Mouse (Mus musculus) stomach, embryonic 14.5 days (tissue): ENCODE measurements around the gene Rxrb. TPM values are rescaled to one million over a fixed set of nuclear protein-coding genes. Genes with fewer than 3 reads are reported as not detected.

Experiments
- ATAC-seq: fragments of 200-750 bp; cut with Nextera tagmentation; 2 replicates; pipeline ENCODE4 v1.8.0; 2017; ENCODE audit warnings: low read depth, moderate TSS enrichment; ENCODE audit not compliant: insufficient number of reproducible peaks, insufficient read depth, low FRiP score
- H3K27ac ChIP-seq: fragments of 300-500 bp; sonication (generic); 2 replicates; pipeline ENCODE4 v1.5.1; 2014; ENCODE audit warnings: mild to moderate bottlenecking, low read length, moderate library complexity, mixed read lengths
- H3K27me3 ChIP-seq: fragments of 300-500 bp; sonication (generic); 2 replicates; pipeline ENCODE4 v1.6.1; 2014; ENCODE audit warnings: low read length, control low read depth, mixed read lengths; ENCODE audit not compliant: control insufficient read depth, insufficient read depth
- H3K36me3 ChIP-seq: fragments of 300-500 bp; sonication (generic); 2 replicates; pipeline ENCODE4 v1.6.1; 2014; ENCODE audit warnings: mild to moderate bottlenecking, control low read depth, low read length, moderate library complexity, mixed read lengths; ENCODE audit not compliant: control insufficient read depth, insufficient read depth
- H3K4me1 ChIP-seq: fragments of 300-500 bp; sonication (generic); 2 replicates; pipeline ENCODE4 v1.6.1; 2014; ENCODE audit warnings: low read length, control low read depth, mixed read lengths; ENCODE audit not compliant: control insufficient read depth, insufficient read depth
- H3K4me2 ChIP-seq: fragments of 300-500 bp; sonication (generic); replicated peaks from 2 replicates; pipeline ENCODE4 v1.6.1; 2014; ENCODE audit warnings: low read depth, low read length, control low read depth
- H3K4me3 ChIP-seq: fragments of 300-500 bp; sonication (generic); 2 replicates; pipeline ENCODE4 v1.5.1; 2014; ENCODE audit warnings: low read depth, low read length, control low read depth
- H3K9ac ChIP-seq: fragments of 300-500 bp; sonication (generic); replicated peaks from 2 replicates; pipeline ENCODE4 v1.6.1; 2014; ENCODE audit warnings: low read depth, mild to moderate bottlenecking, control low read depth, low read length, moderate library complexity, mixed read lengths
- H3K9me3 ChIP-seq: fragments of 300-500 bp; sonication (generic); 2 replicates; pipeline ENCODE4 v1.6.1; 2016; ENCODE audit warnings: low read depth, low read length, control low read depth; ENCODE audit not compliant: control insufficient read depth
- WGBS: fragments of 180-500 bp; shearing (Covaris S2); extraction: QIAGEN DNeasy Blood & Tissue Kit; methylation state at CpG from one replicate; pipeline ENCODE4 v1.1.7; 2014; 5-methylcytosine and 5-hydroxymethylcytosine counted together
- microRNA counts: library from miRNA; unstranded; fragments of <30 nt; microRNA quantifications from one replicate; lab custom pipeline; 2016
- microRNA-seq: library from miRNA; unstranded; fragments of <30 nt; microRNA quantifications from one replicate; pipeline ENCODE4, GENCODE M21; 2016
- polyA plus RNA-seq: library from polyadenylated mRNA; unstranded; fragments of >200 nt; fragmentation: Nextera tagmentation; extraction: Ambion mirVana; gene quantifications from 2 replicates; pipeline ENCODE4 v1.2.1, GENCODE M21; 2014

Gene Rxrb
- polyA plus RNA-seq, 1 experiment from 2014 or later, result 21.7 TPM

DNA sequence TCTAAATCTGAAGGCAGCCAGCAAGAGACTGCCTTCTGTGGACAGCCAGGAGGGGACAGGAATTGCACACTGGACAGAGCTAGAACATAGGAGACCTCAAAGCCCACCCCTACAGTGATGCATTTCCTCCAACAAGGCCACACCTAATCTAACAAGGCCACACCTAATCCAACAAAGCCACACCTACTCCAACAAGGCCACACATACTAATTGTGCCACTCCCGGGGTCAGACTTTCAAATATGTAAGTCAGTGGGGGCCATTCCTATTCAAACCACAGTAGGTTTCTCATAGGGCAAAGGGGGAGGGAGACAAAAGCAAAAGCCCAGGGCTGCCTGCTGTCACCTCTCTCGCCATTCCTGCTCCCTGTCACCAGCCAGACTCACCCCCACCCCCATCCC, 55.8 kb downstream of the Rxrb start:
- no peak for ATAC-seq
- H3K27ac ChIP-seq, result no peak overlapping the region
- no peak overlapping the region for H3K9ac ChIP-seq
- WGBS, result 36% methylated on average over 2 of the region's 2 CpGs
- no peak overlapping the region for H3K4me2 ChIP-seq
- H3K36me3 ChIP-seq, result no peaks in the 10 kb centered on the region
- no peaks in the 10 kb centered on the region for H3K9me3 ChIP-seq
- H3K27me3 ChIP-seq, result no peaks in the 10 kb centered on the region
- H3K4me1 ChIP-seq, result no peaks in the 10 kb centered on the region
- no peak overlapping the region for H3K4me3 ChIP-seq

MicroRNAs encoded within 50 kb of the gene (microRNA counts, 519-probe panel; counts per million panel counts)
- not detected for microRNA mmu-miR-219 (lab: Ali Mortazavi, UCI)

Small RNA genes lying within 50 kb of the gene (microRNA-seq; reads per million reads assigned to microRNA genes)
- gene Mir219a-1 (not detected), gene Mir219c (not detected)

Other genes with a start within 250 kb of the Rxrb start
- gene Angptl4, start 250.0 kb upstream of the Rxrb start, polyA plus RNA-seq, result 22.5 and 25.1 TPM in 2 replicates
- gene Kank3, start 221.3 kb upstream of the Rxrb start, polyA plus RNA-seq, result 32.5 and 33.5 TPM in 2 replicates
- gene Rps28, start 207.2 kb upstream of the Rxrb start, polyA plus RNA-seq, result 1,306 and 1,470 TPM in 2 replicates
- 471 and 592 TPM in 2 replicates for gene Ndufa7, start 207.2 kb upstream of the Rxrb start, polyA plus RNA-seq
- 75.6 and 79.6 TPM in 2 replicates for gene Cd320, start 188.7 kb upstream of the Rxrb start, polyA plus RNA-seq
- gene Gm7029, start 158.0 kb upstream of the Rxrb start, polyA plus RNA-seq, result not detected in 2 replicates
- 6.8 TPM in 2 replicates for gene Kifc1, start 141.2 kb upstream of the Rxrb start, polyA plus RNA-seq
- gene Platr17, start 126.7 kb upstream of the Rxrb start, polyA plus RNA-seq, result 0.54 and 1.00 TPM in 2 replicates
- 39.2 and 44.6 TPM in 2 replicates for gene Daxx, start 122.4 kb upstream of the Rxrb start, polyA plus RNA-seq
- gene Tapbp, start 115.9 kb upstream of the Rxrb start, polyA plus RNA-seq, result 45.3 and 47.9 TPM in 2 replicates
- gene Zbtb22, start 115.9 kb upstream of the Rxrb start, polyA plus RNA-seq, result 9.4 and 10.4 TPM in 2 replicates
- gene Rgl2, start 102.3 kb upstream of the Rxrb start, polyA plus RNA-seq, result 38.4 and 39.8 TPM in 2 replicates
- gene Pfdn6, start 91.5 kb upstream of the Rxrb start, polyA plus RNA-seq, result 141 and 152 TPM in 2 replicates
- gene Wdr46, start 91.2 kb upstream of the Rxrb start, polyA plus RNA-seq, result 19.0 and 23.0 TPM in 2 replicates
- gene B3galt4, start 80.3 kb upstream of the Rxrb start, polyA plus RNA-seq, result 2.8 and 2.9 TPM in 2 replicates
- 31.5 and 34.8 TPM in 2 replicates for gene Vps52, start 76.0 kb upstream of the Rxrb start, polyA plus RNA-seq
- 2,047 and 2,164 TPM in 2 replicates for gene Rps18, start 75.8 kb upstream of the Rxrb start, polyA plus RNA-seq
- gene H2-K1, start 31.5 kb upstream of the Rxrb start, polyA plus RNA-seq, result 38.3 and 38.8 TPM in 2 replicates
- 7.5 and 8.6 TPM in 2 replicates for gene Ring1, start 7.1 kb upstream of the Rxrb start, polyA plus RNA-seq
- 41.7 and 44.9 TPM in 2 replicates for gene H2-Ke6, start 3.8 kb upstream of the Rxrb start, polyA plus RNA-seq
- 81.3 and 91.7 TPM in 2 replicates for gene Slc39a7, start 130 bp upstream of the Rxrb start, polyA plus RNA-seq
- 0.32 and 1.2 TPM in 2 replicates for gene Col11a2, start 7.6 kb downstream of the Rxrb start, polyA plus RNA-seq
- 0.65 and 1.1 TPM in 2 replicates for gene H2-Oa, start 60.5 kb downstream of the Rxrb start, polyA plus RNA-seq
- gene H2-DMa, start 87.7 kb downstream of the Rxrb start, polyA plus RNA-seq, result 11.9 and 15.1 TPM in 2 replicates
- gene Brd2, start 90.8 kb downstream of the Rxrb start, polyA plus RNA-seq, result 150 and 152 TPM in 2 replicates
- gene H2-DMb2, start 111.5 kb downstream of the Rxrb start, polyA plus RNA-seq, result 0.35 and 0.38 TPM in 2 replicates
- 1.4 and 1.6 TPM in 2 replicates for gene H2-DMb1, start 121.3 kb downstream of the Rxrb start, polyA plus RNA-seq
- 5.2 and 7.2 TPM in 2 replicates for gene Tap1, start 155.7 kb downstream of the Rxrb start, polyA plus RNA-seq
- gene Psmb9, start 156.0 kb downstream of the Rxrb start, polyA plus RNA-seq, result 3.4 and 4.4 TPM in 2 replicates
- 5.9 and 8.3 TPM in 2 replicates for gene Psmb8, start 165.9 kb downstream of the Rxrb start, polyA plus RNA-seq
- gene Tap2, start 171.7 kb downstream of the Rxrb start, polyA plus RNA-seq, result 1.6 and 2.4 TPM in 2 replicates
- 0.54 TPM in 1 of 2 replicates, not detected in the other for gene H2-Ob, start 207.1 kb downstream of the Rxrb start, polyA plus RNA-seq
- gene H2-Ab1, start 225.9 kb downstream of the Rxrb start, polyA plus RNA-seq, result 9.4 and 12.6 TPM in 2 replicates